7 mouse cellular contexts compared by ENCODE assay signal in the genomic region with DNA sequence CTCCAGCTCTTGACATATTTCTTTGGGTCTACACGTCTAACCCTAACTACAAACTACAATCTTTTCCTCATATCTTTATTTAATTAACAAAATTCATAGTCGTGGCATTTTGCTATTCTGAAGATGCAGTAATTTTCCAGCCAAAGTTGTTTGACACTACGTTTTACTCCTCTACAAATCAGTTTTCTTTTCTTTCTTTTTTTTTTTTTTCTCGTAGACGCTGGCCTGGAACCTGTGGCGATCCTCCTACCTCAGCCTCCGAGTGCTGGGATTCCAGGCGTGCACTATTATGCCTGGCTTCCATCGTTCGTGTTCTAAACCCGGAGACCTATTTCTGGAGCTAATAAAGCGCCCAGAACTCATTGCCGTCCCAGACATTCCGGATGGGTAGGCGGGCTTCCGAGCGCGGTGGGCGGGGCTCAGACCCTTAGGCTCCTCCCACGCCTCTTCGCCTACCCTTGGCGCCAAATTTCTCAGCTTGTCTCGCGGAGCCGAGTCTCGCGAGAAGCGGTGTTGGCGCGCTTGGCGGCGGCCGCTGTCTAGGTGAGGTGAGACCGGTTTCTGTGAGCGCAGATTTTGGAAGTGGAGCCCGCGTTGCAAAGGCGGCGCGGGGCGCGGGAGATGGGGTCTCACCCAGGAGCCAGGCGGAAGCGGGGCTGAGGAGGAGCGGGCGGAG. TPM values are rescaled to one million over a fixed set of nuclear protein-coding genes. Genes with fewer than 3 reads are reported as not detected.
A peak's percentile ranks its signal among the peaks of the same experiment; 100 is the strongest.
DNase-seq lines count a peak whose midpoint lies in the region; ATAC-seq lines count a peak whose summit lies in the region.

A gene (plus strand): TSS at position 477 of the 676 bp plus-strand sequence.

- peak within 1 kb of the TSS; percentile 71 for H3K4me3 ChIP-seq in embryonic facial prominence, embryonic 11.5 days (ENCODE audit: low read depth, low read length)
- peak within 1 kb of the TSS; percentile 76 for H3K4me3 ChIP-seq in limb, embryonic 10.5 days
- H3K4me3 ChIP-seq in midbrain, embryonic 13.5 days (replicated peaks) = peak within 1 kb of the TSS; percentile 79

- H3K36me3 ChIP-seq in embryonic facial prominence, embryonic 11.5 days (replicated peaks; ENCODE audit: control insufficient read depth, insufficient read depth, low read depth, low read length) = no peaks in the 10 kb centered on the region
- H3K36me3 ChIP-seq in limb, embryonic 10.5 days = peaks cover 27% of the 10 kb centered on the region
- no peaks in the 10 kb centered on the region for H3K36me3 ChIP-seq in midbrain, embryonic 13.5 days

- H3K9ac ChIP-seq in embryonic facial prominence, embryonic 11.5 days (replicated peaks; ENCODE audit: low read length) = peak within 1 kb of the TSS; percentile 91
- peak within 1 kb of the TSS; percentile 89 for H3K9ac ChIP-seq in midbrain, embryonic 13.5 days (replicated peaks)

- H3K9me3 ChIP-seq in embryonic facial prominence, embryonic 11.5 days (replicated peaks; ENCODE audit: control insufficient read depth, low read length) = no peaks in the 10 kb centered on the region
- H3K9me3 ChIP-seq in limb, embryonic 10.5 days (replicated peaks) = no peaks in the 10 kb centered on the region
- no peaks in the 10 kb centered on the region for H3K9me3 ChIP-seq in midbrain, embryonic 13.5 days

- no peaks in the 10 kb centered on the region for H3K27me3 ChIP-seq in embryonic facial prominence, embryonic 11.5 days (ENCODE audit: control insufficient read depth, insufficient read depth, low read length)
- H3K27me3 ChIP-seq in limb, embryonic 10.5 days (ENCODE audit: low read depth, poor library complexity, severe bottlenecking) = no peaks in the 10 kb centered on the region
- H3K27me3 ChIP-seq in midbrain, embryonic 13.5 days = no peaks in the 10 kb centered on the region

- peak; percentile 97 for DNase-seq in adrenal gland, postnatal 14 days
- peak; percentile 98 for DNase-seq in embryonic facial prominence, embryonic 11.5 days (ENCODE audit: low spot score)
- peak; percentile 93 for DNase-seq in kidney, adult 11 months
- peak; percentile 97 for DNase-seq in limb, embryonic 10.5 days (ENCODE audit: low spot score)
- DNase-seq in spleen, adult 12 weeks (ENCODE audit: low spot score) = peak; percentile 96

- peak within 1 kb of the TSS; percentile 90 for H3K27ac ChIP-seq in embryonic facial prominence, embryonic 11.5 days (replicated peaks; ENCODE audit: low read depth, low read length)
- peak within 1 kb of the TSS; percentile 98 for H3K27ac ChIP-seq in limb, embryonic 10.5 days
- H3K27ac ChIP-seq in midbrain, embryonic 13.5 days = peak within 1 kb of the TSS; percentile 77

- H3K4me2 ChIP-seq in embryonic facial prominence, embryonic 11.5 days (ENCODE audit: low read depth, low read length) = peak within 1 kb of the TSS; percentile 47
- H3K4me2 ChIP-seq in midbrain, embryonic 13.5 days (replicated peaks) = peak within 1 kb of the TSS; percentile 78

- peak; percentile 91 for ATAC-seq in embryonic facial prominence, embryonic 11.5 days (replicated peaks; ENCODE audit: insufficient number of reproducible peaks, low FRiP score, low TSS enrichment, low read depth)
- peak; percentile 97 for ATAC-seq in granulocyte monocyte progenitor cell, adult 5-6 weeks (replicated peaks; ENCODE audit: poor library complexity, severe bottlenecking)
- ATAC-seq in midbrain, embryonic 13.5 days = peak; percentile 96

- H3K4me1 ChIP-seq in embryonic facial prominence, embryonic 11.5 days (ENCODE audit: control insufficient read depth, insufficient read depth, low read length) = no peaks in the 10 kb centered on the region
- H3K4me1 ChIP-seq in limb, embryonic 10.5 days = peaks cover 6% of the 10 kb centered on the region
- H3K4me1 ChIP-seq in midbrain, embryonic 13.5 days (replicated peaks) = peaks cover 9% of the 10 kb centered on the region

- WGBS in embryonic facial prominence, embryonic 11.5 days = 3% methylated on average over 46 of the region's 46 CpGs
- WGBS in limb, embryonic 10.5 days = 3% methylated on average over 46 of the region's 46 CpGs
- 3% methylated on average over 46 of the region's 46 CpGs for WGBS in midbrain, embryonic 13.5 days

RNA-seq across cellular contexts. Expression of the gene that starts here (rescaled TPM):
- total RNA-seq in adrenal gland, postnatal 14 days (2021) = 29.8 and 32.3 TPM in 2 replicates
- 278 and 306 TPM in 2 replicates for polyA plus RNA-seq in embryonic facial prominence, embryonic 11.5 days (2014; fragmentation: Nextera tagmentation; extraction: Ambion mirVana)
- 233 and 243 TPM in 2 replicates for total RNA-seq in granulocyte monocyte progenitor cell, adult 5-6 weeks (2014; fragmentation: Nextera tagmentation)
- total RNA-seq in granulocyte monocyte progenitor cell, adult 5-6 weeks (2017) = 318 and 327 TPM in 2 replicates
- polyA plus RNA-seq in limb, embryonic 10.5 days (2016; fragmentation: Nextera tagmentation; extraction: Ambion mirVana) = 299 and 311 TPM in 2 replicates
- polyA plus RNA-seq in midbrain, embryonic 13.5 days (2015; fragmentation: Nextera tagmentation; extraction: Ambion mirVana) = 110 and 133 TPM in 2 replicates

Comparison
In these comparisons a context has a peak if more than half of its experiments do, and no peak if none do; other contexts are left out.
1. Peak in every context shown above with its lines: DNase-seq, ATAC-seq, H3K4me3 ChIP-seq and H3K27ac ChIP-seq.